Mouse (Mus musculus): ENCODE measurements around the gene Scfd2. TPM values are rescaled to one million over a fixed set of nuclear protein-coding genes. Genes with fewer than 3 reads are reported as not detected.

Scfd2 gene
- 21.6 to 36.5 TPM (median 26.7 TPM) in 4 replicates for total RNA-seq (2023)

GRCm38 (mm10) chr5:74531630-74532280, at the start of gene Scfd2:
Gene Scfd2 (minus strand): TSS chr5:74531759.

DNA sequence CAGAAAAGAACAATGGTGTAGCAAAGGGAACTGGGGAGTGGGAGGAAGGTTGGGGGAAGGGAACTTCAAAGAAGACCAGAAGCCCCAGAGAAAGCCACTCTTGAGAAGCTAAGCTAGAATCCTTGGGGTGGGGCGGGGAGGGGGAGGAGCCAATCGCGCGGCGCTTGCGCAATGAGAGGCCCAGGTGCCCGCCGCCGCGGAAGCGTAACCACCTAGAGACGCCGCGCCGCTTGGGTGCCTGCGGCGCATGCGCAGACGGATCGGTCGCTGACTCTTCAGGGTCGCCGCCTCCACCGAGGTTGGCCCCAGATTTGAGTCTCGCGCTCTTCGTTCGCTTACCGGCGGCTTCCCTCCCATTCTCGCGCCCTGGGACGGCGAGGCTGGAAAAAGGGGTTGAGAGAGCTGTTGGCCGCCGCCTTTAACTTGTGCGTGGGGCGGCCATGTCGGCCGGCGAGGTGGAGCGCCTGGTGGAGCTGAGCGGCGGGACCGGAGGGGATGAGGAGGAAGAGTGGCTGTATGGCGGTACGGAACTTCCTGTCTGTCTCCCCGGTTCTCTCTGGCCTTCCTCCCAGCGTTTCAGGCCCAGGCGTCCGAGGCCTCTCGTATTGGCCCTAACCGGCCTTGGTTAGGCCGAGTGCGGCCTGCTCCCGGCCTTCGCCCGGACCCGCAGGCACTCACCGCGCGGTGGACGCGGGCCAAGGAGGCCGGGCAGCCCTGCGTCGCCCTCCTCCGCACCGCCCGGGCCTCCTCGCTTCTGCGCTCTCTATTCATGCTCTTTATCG, 3.9 kb upstream of the Scfd2 start, which contains the start of gene Fip1l1:
TSS of gene Fip1l1 (plus strand) at position 210 of the 782 bp plus-strand sequence.

GRCm38 (mm10) chr5:74194841-74195613, 336.5 kb downstream of the Scfd2 start, which contains the start of gene Rasl11b:
Gene Rasl11b (plus strand): TSS chr5:74195286.

Other genes with a start within 250 kb of the Scfd2 start
- gene Fip1l1, start 3.7 kb upstream of the Scfd2 start, total RNA-seq (2023) = 126 to 140 TPM (median 133 TPM) in 4 replicates
- not detected in 4 replicates for gene Lnx1, start 171.2 kb upstream of the Scfd2 start, total RNA-seq (2023)

Data from B cell, adult 62 days (primary cell).